Mouse (Mus musculus): ENCODE results near the gene Mterf1b.

DNA sequence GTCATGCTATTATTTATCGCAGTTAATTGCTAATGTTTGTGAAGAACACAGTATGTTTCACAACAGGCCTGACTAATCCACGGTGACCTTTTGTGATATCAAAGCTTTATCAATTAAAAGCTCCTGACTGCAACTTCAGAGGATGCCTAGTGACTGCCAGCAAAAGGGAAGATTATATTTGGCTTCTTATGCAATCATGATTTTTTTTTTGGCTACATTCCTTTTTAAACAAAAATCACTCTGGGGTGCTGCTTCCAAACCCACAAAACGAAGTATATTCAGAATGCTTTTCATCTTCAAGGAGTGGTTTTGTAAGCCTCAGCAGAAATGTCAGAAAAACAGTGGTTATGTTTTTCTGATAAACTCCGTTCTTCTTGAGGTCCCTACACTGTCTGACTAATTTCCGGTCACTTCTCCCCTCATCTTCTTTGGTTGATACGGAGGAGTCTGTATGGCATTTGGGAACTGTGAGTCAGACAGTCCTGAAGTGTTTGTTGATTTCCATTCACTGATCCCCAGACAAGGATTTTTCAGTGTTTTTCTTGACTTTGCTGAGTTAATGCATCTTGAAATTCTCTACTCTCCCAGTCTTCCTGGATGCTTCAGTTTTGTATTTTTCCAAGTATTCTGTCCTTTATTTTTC is 29.9 kb downstream of the Mterf1b start:
- no peak for TF ChIP-seq ZC3H11A (IDR thresholded peaks at IDR 0.05; ENCODE audit: low read depth, low read length)
- no peak for TF ChIP-seq NRF1 (IDR thresholded peaks at IDR 0.05; ENCODE audit: low read depth, low read length)
- no peak for TF ChIP-seq CTCF (conservative IDR thresholded peaks at IDR 0.05 in 1 of 2, IDR thresholded peaks at IDR 0.05 in 1 of 2; ENCODE audit: low read depth in 2 of 2, low read length in 2 of 2)
- TF ChIP-seq TBP (conservative IDR thresholded peaks at IDR 0.05; ENCODE audit: low read depth, low read length), result no peak

All from CH12.LX (cell line).